Mouse (Mus musculus) neutrophil, adult 65 days (primary cell): ENCODE data around the gene Mapkapk3. TPM values are rescaled to one million over a fixed set of nuclear protein-coding genes. Genes with fewer than 3 reads are reported as not detected.

Experiments
- total RNA-seq: library from RNA; stranded (reverse); gene quantifications from 2 replicates; pipeline ENCODE4 v1.2.4, GENCODE M21; 2023

The Mapkapk3 gene
- 90.3 and 116 TPM in 2 replicates for total RNA-seq

GRCm38 (mm10) chr9:107289211-107290076 lies at the start of gene Mapkapk3:
Gene Mapkapk3, minus strand, starts transcription at chr9:107289877.

DNA sequence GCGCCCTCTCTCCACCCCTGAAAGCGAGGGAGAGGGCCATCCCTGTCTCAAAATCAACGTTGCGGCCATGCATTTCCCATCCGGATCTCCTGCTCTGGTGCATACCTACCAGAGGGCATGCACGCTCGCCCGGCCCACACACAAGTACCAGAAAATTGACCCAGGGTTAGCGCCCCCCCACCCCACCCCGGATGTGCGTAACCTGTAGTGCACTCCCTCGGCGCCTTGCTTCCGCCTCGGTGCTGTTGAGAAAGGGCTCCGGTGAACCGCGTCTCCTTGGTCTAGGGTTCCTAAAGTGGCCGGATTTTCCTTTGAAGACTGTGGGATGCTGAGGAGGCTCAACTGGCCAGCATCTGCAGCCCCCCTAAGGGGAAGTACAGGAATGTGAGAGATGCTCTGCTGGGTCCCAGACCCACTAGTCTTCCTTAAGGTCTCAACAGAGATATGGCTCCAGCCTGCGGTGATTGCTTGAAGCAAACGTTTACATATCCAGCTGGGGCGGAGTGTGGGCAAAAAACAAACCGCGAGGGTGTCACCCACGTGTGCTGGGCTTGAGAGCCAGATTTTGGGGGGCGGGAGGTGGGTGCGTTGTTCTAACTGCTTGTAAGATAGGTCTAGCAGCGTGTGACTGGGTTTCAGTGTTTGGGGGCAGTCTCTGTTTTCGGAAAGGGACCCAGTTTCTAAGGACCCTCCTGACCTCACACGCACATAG lies 48.7 kb upstream of the Mapkapk3 start, which contains the start of gene Hemk1:
Gene Hemk1, minus strand, starts transcription at position 179 of the 712 bp plus-strand sequence.

DNA sequence AAGGTAGTCTGAATTCAATTTTAAA lies 6.2 kb upstream of the Mapkapk3 start, which contains the start of gene Cish:
Gene Cish, plus strand, starts transcription at position 11 of the 25 bp plus-strand sequence.

GRCm38 (mm10) chr9:107231539-107232139 lies 58.0 kb downstream of the Mapkapk3 start, which contains the start of gene Dock3:
Gene Dock3, minus strand, starts transcription at chr9:107231909.

Other genes starting within 250 kb of the Mapkapk3 start
- 1.5 and 3.2 TPM in 2 replicates for gene Dock3, start 58.0 kb downstream of the Mapkapk3 start, total RNA-seq
- gene Cish, start 6.1 kb upstream of the Mapkapk3 start, total RNA-seq = 1.7 and 1.8 TPM in 2 replicates
- 4.8 and 6.3 TPM in 2 replicates for gene Hemk1, start 48.5 kb upstream of the Mapkapk3 start, total RNA-seq
- not detected in 2 replicates for gene 6430571L13Rik, start 50.7 kb upstream of the Mapkapk3 start, total RNA-seq
- 0.13 and 0.48 TPM in 2 replicates for gene Cacna2d2, start 109.7 kb upstream of the Mapkapk3 start, total RNA-seq
- gene Tmem115, start 244.1 kb upstream of the Mapkapk3 start, total RNA-seq = 15.2 and 21.1 TPM in 2 replicates